Mouse (Mus musculus) right cerebral cortex, postnatal 25 days (tissue): ENCODE results near the gene 4930556J24Rik.
A peak's percentile ranks its signal among the peaks of the same experiment; 100 is the strongest.
"Not testable (repeated sequence)": the region's sequence is repeated elsewhere in the genome, so short reads cannot be mapped to it uniquely, and the experiment has no call there.

Experiments
- DNase-seq: peaks from one replicate; pipeline ENCODE4 v3.0.0; 2022

The 4930556J24Rik gene

GRCm38 (mm10) chr11:3970361-3970760 lies 6.2 kb downstream of the 4930556J24Rik start:
- no peak for DNase-seq

GRCm38 (mm10) chr11:3969837-3970236 lies 6.7 kb downstream of the 4930556J24Rik start:
- no peak for DNase-seq

GRCm38 (mm10) chr11:3964416-3965172 lies 12.0 kb downstream of the 4930556J24Rik start:
- no peak for DNase-seq

GRCm38 (mm10) chr11:3963610-3964415 lies 12.8 kb downstream of the 4930556J24Rik start, which contains the start of gene Pes1:
Pes1 (plus strand) TSS chr11:3963975.
- peak; percentile 79 for DNase-seq

- DNase-seq: no peak
Measured at GRCm38 (mm10) chr11:3963155-3963554, 13.4 kb downstream of the 4930556J24Rik start.

GRCm38 (mm10) chr11:3961761-3962160 lies 14.8 kb downstream of the 4930556J24Rik start:
- no peak for DNase-seq

GRCm38 (mm10) chr11:3960901-3961300 lies 15.7 kb downstream of the 4930556J24Rik start:
- DNase-seq: no peak

- DNase-seq: not testable (repeated sequence)
Measured at GRCm38 (mm10) chr11:3955371-3955770, 21.2 kb downstream of the 4930556J24Rik start.

GRCm38 (mm10) chr11:3954876-3955275 lies 21.7 kb downstream of the 4930556J24Rik start:
- not testable (repeated sequence) for DNase-seq

- no peak for DNase-seq
Measured at GRCm38 (mm10) chr11:3946386-3946785, 30.2 kb downstream of the 4930556J24Rik start.

GRCm38 (mm10) chr11:3941371-3941770 lies 35.2 kb downstream of the 4930556J24Rik start:
- DNase-seq: no peak

- DNase-seq: no peak
Measured at GRCm38 (mm10) chr11:3937321-3937874, 39.2 kb downstream of the 4930556J24Rik start.

GRCm38 (mm10) chr11:3936318-3936717 lies 40.3 kb downstream of the 4930556J24Rik start:
- no peak for DNase-seq

GRCm38 (mm10) chr11:3935135-3935534 lies 41.4 kb downstream of the 4930556J24Rik start:
- no peak for DNase-seq

- no peak for DNase-seq
Measured at GRCm38 (mm10) chr11:3933756-3934285, 42.8 kb downstream of the 4930556J24Rik start.

GRCm38 (mm10) chr11:3931511-3932211 lies 44.9 kb downstream of the 4930556J24Rik start, which contains the start of gene Tcn2:
Tcn2 (minus strand) TSS chr11:3932159.
- peak; percentile 59 for DNase-seq

GRCm38 (mm10) chr11:3930931-3931330 lies 45.6 kb downstream of the 4930556J24Rik start:
- no peak for DNase-seq

GRCm38 (mm10) chr11:3930019-3930418 lies 46.6 kb downstream of the 4930556J24Rik start:
- DNase-seq: no peak

- no peak for DNase-seq
Measured at GRCm38 (mm10) chr11:3925916-3926315, 50.7 kb downstream of the 4930556J24Rik start.

- DNase-seq: no peak
Measured at GRCm38 (mm10) chr11:3922731-3923130, 53.8 kb downstream of the 4930556J24Rik start.

- no peak for DNase-seq
Measured at GRCm38 (mm10) chr11:3922115-3922514, 54.5 kb downstream of the 4930556J24Rik start.

- peak; percentile 55 for DNase-seq
Measured at GRCm38 (mm10) chr11:3921281-3921850, 55.2 kb downstream of the 4930556J24Rik start.
